Mouse (Mus musculus): ENCODE results near the gene Gm7257. TPM values are rescaled to one million over a fixed set of nuclear protein-coding genes. Genes with fewer than 3 reads are reported as not detected.

Gm7257 gene
- total RNA-seq (2023; ENCODE audit: inconsistent age), result not detected in 4 replicates

DNA sequence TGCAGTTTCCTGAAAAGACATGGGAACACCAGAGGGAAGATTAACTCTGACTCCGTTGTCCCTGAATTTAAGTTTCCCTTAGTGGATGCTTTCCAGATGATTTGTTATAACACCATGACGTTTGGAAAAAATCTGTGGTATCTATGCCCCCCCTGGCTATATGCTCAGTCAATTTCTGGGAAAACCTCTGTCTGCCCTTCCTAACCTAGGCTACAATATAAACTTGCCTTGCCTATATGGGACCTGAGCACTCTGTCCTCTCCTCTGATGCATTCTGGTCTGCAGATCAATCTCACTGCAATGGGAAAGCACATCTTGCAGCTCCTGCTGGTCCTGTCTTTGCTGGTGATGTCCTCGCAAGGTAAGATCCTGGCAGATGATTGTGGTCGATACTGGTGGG lies at the start of gene Gm7257:
Gm7257 (plus strand) TSS at position 301 of the 400 bp plus-strand sequence.

DNA sequence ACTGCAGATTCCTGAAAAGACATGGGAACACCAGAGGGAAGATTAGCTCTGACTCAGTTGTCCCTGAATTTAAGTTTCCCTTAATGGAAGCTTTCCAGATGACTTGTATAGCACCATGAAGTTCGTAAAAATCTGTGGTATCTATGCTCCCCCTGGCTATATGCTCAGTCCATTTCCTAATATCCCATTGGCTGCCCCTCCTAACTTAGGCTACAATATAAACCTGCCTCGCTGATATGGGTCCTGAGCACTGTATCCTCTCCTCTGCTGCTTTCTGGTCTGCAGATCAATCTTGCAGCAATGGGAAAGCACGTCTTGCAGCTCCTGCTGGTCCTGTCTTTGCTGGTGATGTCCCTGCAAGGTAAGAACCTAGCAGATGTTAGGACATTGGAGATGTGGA lies 43.7 kb downstream of the Gm7257 start, which contains the start of gene Gm9513:
Gm9513 (plus strand) TSS at position 301 of the 400 bp plus-strand sequence.

Other genes starting within 250 kb of the Gm7257 start
- gene Gm9513, start 43.8 kb downstream of the Gm7257 start, total RNA-seq (2023; ENCODE audit: inconsistent age), result not detected in 4 replicates
- not detected in 4 replicates for gene Gm5615, start 110.1 kb downstream of the Gm7257 start, total RNA-seq (2023; ENCODE audit: inconsistent age)
- gene Gm17689, start 150.8 kb downstream of the Gm7257 start, total RNA-seq (2023; ENCODE audit: inconsistent age), result not detected in 4 replicates
- gene A630095E13Rik, start 211.5 kb downstream of the Gm7257 start, total RNA-seq (2023; ENCODE audit: inconsistent age), result not detected in 4 replicates

Data from B cell, adult (primary cell).